Mouse (Mus musculus) kidney, embryonic 15.5 days (tissue): ENCODE measurements around the gene Scyl1. TPM values are rescaled to one million over a fixed set of nuclear protein-coding genes. Genes with fewer than 3 reads are reported as not detected.

Source experiments
- ATAC-seq: fragments of 200-750 bp; cut with Nextera tagmentation; replicated peaks from 2 replicates; pipeline ENCODE4 v1.8.0; 2017; ENCODE audit warnings: moderate TSS enrichment; ENCODE audit not compliant: low FRiP score
- H3K27ac ChIP-seq: fragments of 300-500 bp; sonication (generic); 2 replicates; pipeline ENCODE4 v1.5.1; 2015; ENCODE audit warnings: mild to moderate bottlenecking, inconsistent platforms
- H3K27me3 ChIP-seq: fragments of 300-500 bp; sonication (generic); 2 replicates; pipeline ENCODE4 v1.6.1; 2015; ENCODE audit warnings: inconsistent platforms
- H3K36me3 ChIP-seq: fragments of 300-500 bp; sonication (generic); 2 replicates; pipeline ENCODE4 v1.6.1; 2015; ENCODE audit warnings: inconsistent platforms
- H3K4me1 ChIP-seq: fragments of 300-500 bp; sonication (generic); 2 replicates; pipeline ENCODE4 v1.6.1; 2015; ENCODE audit warnings: inconsistent platforms
- H3K4me2 ChIP-seq: fragments of 300-500 bp; sonication (generic); 2 replicates; pipeline ENCODE4 v1.6.1; 2015; ENCODE audit warnings: moderate library complexity, mild to moderate bottlenecking, inconsistent platforms
- H3K4me3 ChIP-seq: fragments of 300-500 bp; sonication (generic); replicated peaks from 2 replicates; pipeline ENCODE4 v1.5.1; 2015; ENCODE audit warnings: mild to moderate bottlenecking, inconsistent platforms
- H3K9ac ChIP-seq: fragments of 300-500 bp; sonication (generic); 2 replicates; pipeline ENCODE4 v1.6.1; 2015; ENCODE audit warnings: mild to moderate bottlenecking, inconsistent platforms
- H3K9me3 ChIP-seq: fragments of 300-500 bp; sonication (generic); replicated peaks from 2 replicates; pipeline ENCODE4 v1.6.1; 2016; ENCODE audit warnings: inconsistent platforms
- WGBS: fragments of 180-500 bp; shearing (Covaris S2); methylation state at CpG from one replicate; pipeline ENCODE4 v1.1.7; 2015; ENCODE audit warnings: mixed read lengths; 5-methylcytosine and 5-hydroxymethylcytosine counted together
- polyA plus RNA-seq: library from polyadenylated mRNA; unstranded; fragments of >200 nt; fragmentation: Nextera tagmentation; extraction: Ambion mirVana; gene quantifications from 2 replicates; pipeline ENCODE4 v1.2.1, GENCODE M21; 2015

Gene Scyl1
- polyA plus RNA-seq, 1 experiment from 2014 or later: 76.0 TPM

- WGBS: 93% methylated on average over 6 of the region's 6 CpGs
- Histone ChIP-seq H3K4me2 (no peak overlapping the region), H3K9me3 (no peaks in the 10 kb centered on the region), H3K27ac (no peak overlapping the region), H3K27me3 (no peaks in the 10 kb centered on the region), H3K36me3 (peaks cover 66% of the 10 kb centered on the region), H3K4me3 (no peak overlapping the region), H3K9ac (no peak overlapping the region), H3K4me1 (peaks cover 34% of the 10 kb centered on the region)
- no peak for ATAC-seq
These were observed 50.0 kb downstream of the Scyl1 start for GRCm38 (mm10) chr19:5721233-5721632.

GRCm38 (mm10) chr19:5716955-5717354 is 54.3 kb downstream of the Scyl1 start:
- Histone ChIP-seq H3K4me2 (no peak overlapping the region), H3K9ac (no peak overlapping the region), H3K4me3 (no peak overlapping the region), H3K27me3 (no peaks in the 10 kb centered on the region), H3K4me1 (peaks cover 46% of the 10 kb centered on the region), H3K36me3 (peaks cover 64% of the 10 kb centered on the region), H3K27ac (no peak overlapping the region), H3K9me3 (no peaks in the 10 kb centered on the region)
- ATAC-seq: no peak
- 59% methylated on average over 10 of the region's 10 CpGs for WGBS

GRCm38 (mm10) chr19:5715793-5716688 is 55.2 kb downstream of the Scyl1 start:
- Histone ChIP-seq H3K9me3 (no peaks in the 10 kb centered on the region), H3K4me1 (peaks cover 49% of the 10 kb centered on the region), H3K4me3 (peak overlapping the region; percentile 26), H3K4me2 (peak overlapping the region; percentile 59), H3K27ac (no peak overlapping the region), H3K9ac (no peak overlapping the region), H3K27me3 (no peaks in the 10 kb centered on the region), H3K36me3 (peaks cover 62% of the 10 kb centered on the region)
- peak; percentile 30 for ATAC-seq
- WGBS: 28% methylated on average over 43 of the region's 43 CpGs

- Histone ChIP-seq H3K27ac (peak overlapping the region; percentile 75), H3K36me3 (peaks cover 62% of the 10 kb centered on the region), H3K4me3 (no peak overlapping the region), H3K9me3 (no peaks in the 10 kb centered on the region), H3K27me3 (no peaks in the 10 kb centered on the region), H3K4me1 (peaks cover 49% of the 10 kb centered on the region), H3K9ac (no peak overlapping the region), H3K4me2 (no peak overlapping the region)
- peak; percentile 74 for ATAC-seq
- WGBS: 5% methylated on average over 2 of the region's 2 CpGs
These were observed 57.5 kb downstream of the Scyl1 start for GRCm38 (mm10) chr19:5713730-5714129.

GRCm38 (mm10) chr19:5713255-5713654 is 58.0 kb downstream of the Scyl1 start:
- ATAC-seq: no peak
- 72% methylated on average over 5 of the region's 5 CpGs for WGBS
- Histone ChIP-seq H3K4me3 (no peak overlapping the region), H3K27ac (peak overlapping the region; percentile 75), H3K4me1 (peaks cover 49% of the 10 kb centered on the region), H3K27me3 (no peaks in the 10 kb centered on the region), H3K36me3 (peaks cover 62% of the 10 kb centered on the region), H3K4me2 (no peak overlapping the region), H3K9me3 (no peaks in the 10 kb centered on the region), H3K9ac (no peak overlapping the region)

GRCm38 (mm10) chr19:5711907-5712460 is 59.2 kb downstream of the Scyl1 start:
- no peaks in the 10 kb centered on the region for H3K9me3 ChIP-seq
- peaks cover 46% of the 10 kb centered on the region for H3K4me1 ChIP-seq
- H3K27ac ChIP-seq: no peak overlapping the region
- no peak overlapping the region for H3K4me3 ChIP-seq
- no peak overlapping the region for H3K9ac ChIP-seq
- no peak for ATAC-seq
- 90% methylated on average over 14 of the region's 14 CpGs for WGBS
- peaks cover 65% of the 10 kb centered on the region for H3K36me3 ChIP-seq
- no peaks in the 10 kb centered on the region for H3K27me3 ChIP-seq
- no peak overlapping the region for H3K4me2 ChIP-seq

- no peak overlapping the region for H3K9ac ChIP-seq
- no peaks in the 10 kb centered on the region for H3K9me3 ChIP-seq
- WGBS: 18% methylated on average over 3 of the region's 3 CpGs
- no peak overlapping the region for H3K27ac ChIP-seq
- H3K27me3 ChIP-seq: no peaks in the 10 kb centered on the region
- no peak overlapping the region for H3K4me3 ChIP-seq
- no peak overlapping the region for H3K4me2 ChIP-seq
- H3K4me1 ChIP-seq: peaks cover 40% of the 10 kb centered on the region
- ATAC-seq: no peak
- peaks cover 67% of the 10 kb centered on the region for H3K36me3 ChIP-seq
These were observed 60.0 kb downstream of the Scyl1 start for GRCm38 (mm10) chr19:5711218-5711617.

GRCm38 (mm10) chr19:5710581-5710980 is 60.6 kb downstream of the Scyl1 start:
- Histone ChIP-seq H3K27me3 (no peaks in the 10 kb centered on the region), H3K36me3 (peaks cover 65% of the 10 kb centered on the region), H3K9me3 (no peaks in the 10 kb centered on the region), H3K4me1 (peaks cover 33% of the 10 kb centered on the region), H3K27ac (no peak overlapping the region), H3K4me3 (no peak overlapping the region), H3K9ac (no peak overlapping the region), H3K4me2 (no peak overlapping the region)
- ATAC-seq: no peak
- 83% methylated on average over 8 of the region's 8 CpGs for WGBS

GRCm38 (mm10) chr19:5710068-5710467 is 61.2 kb downstream of the Scyl1 start:
- H3K27me3 ChIP-seq: no peaks in the 10 kb centered on the region
- no peak overlapping the region for H3K4me2 ChIP-seq
- no peak overlapping the region for H3K4me3 ChIP-seq
- H3K36me3 ChIP-seq: peaks cover 64% of the 10 kb centered on the region
- no peak overlapping the region for H3K9ac ChIP-seq
- WGBS: 93% methylated on average over 6 of the region's 6 CpGs
- no peak overlapping the region for H3K27ac ChIP-seq
- H3K9me3 ChIP-seq: no peaks in the 10 kb centered on the region
- no peak for ATAC-seq
- peaks cover 32% of the 10 kb centered on the region for H3K4me1 ChIP-seq

Other genes with a start within 250 kb of the Scyl1 start
- 11.3 and 12.0 TPM in 2 replicates for gene Ovol1, start 210.8 kb downstream of the Scyl1 start, polyA plus RNA-seq
- gene Ap5b1, start 203.4 kb downstream of the Scyl1 start, polyA plus RNA-seq: 9.7 and 10.8 TPM in 2 replicates
- 158 and 163 TPM in 2 replicates for gene Rnaseh2c, start 169.5 kb downstream of the Scyl1 start, polyA plus RNA-seq
- gene Kat5, start 161.2 kb downstream of the Scyl1 start, polyA plus RNA-seq: 53.5 and 58.8 TPM in 2 replicates
- 47.3 and 52.4 TPM in 2 replicates for gene Rela, start 133.9 kb downstream of the Scyl1 start, polyA plus RNA-seq
- gene Sipa1, start 107.7 kb downstream of the Scyl1 start, polyA plus RNA-seq: 30.8 and 39.8 TPM in 2 replicates
- 42.6 and 43.2 TPM in 2 replicates for gene Map3k11, start 82.7 kb downstream of the Scyl1 start, polyA plus RNA-seq
- 22.2 and 30.1 TPM in 2 replicates for gene Pcnx3, start 82.5 kb downstream of the Scyl1 start, polyA plus RNA-seq
- 0.15 and 0.38 TPM in 2 replicates for gene Kcnk7, start 67.1 kb downstream of the Scyl1 start, polyA plus RNA-seq
- 20.5 and 25.9 TPM in 2 replicates for gene Ehbp1l1, start 45.1 kb downstream of the Scyl1 start, polyA plus RNA-seq
- 89.0 and 91.4 TPM in 2 replicates for gene Fam89b, start 41.8 kb downstream of the Scyl1 start, polyA plus RNA-seq
- 18.5 and 18.8 TPM in 2 replicates for gene Ltbp3, start 30.5 kb downstream of the Scyl1 start, polyA plus RNA-seq
- gene Frmd8, start 103.9 kb upstream of the Scyl1 start, polyA plus RNA-seq: 40.2 and 43.1 TPM in 2 replicates
- gene Slc25a45, start 106.4 kb upstream of the Scyl1 start, polyA plus RNA-seq: 8.1 and 8.5 TPM in 2 replicates
- 4.2 and 4.7 TPM in 2 replicates for gene Tigd3, start 122.7 kb upstream of the Scyl1 start, polyA plus RNA-seq
- gene Dpf2, start 141.6 kb upstream of the Scyl1 start, polyA plus RNA-seq: 166 and 178 TPM in 2 replicates
- gene Cdc42ep2, start 153.4 kb upstream of the Scyl1 start, polyA plus RNA-seq: 13.4 and 15.5 TPM in 2 replicates
- gene Pola2, start 192.8 kb upstream of the Scyl1 start, polyA plus RNA-seq: 75.3 and 83.2 TPM in 2 replicates
- gene Slc22a20, start 214.7 kb upstream of the Scyl1 start, polyA plus RNA-seq: not detected in 2 replicates
- gene Capn1, start 244.5 kb upstream of the Scyl1 start, polyA plus RNA-seq: 8.4 and 11.1 TPM in 2 replicates